Mouse (Mus musculus) thymus, adult 2 months (tissue): ENCODE results near the gene Mosmo. TPM values are rescaled to one million over a fixed set of nuclear protein-coding genes. Genes with fewer than 3 reads are reported as not detected.

Experiments
- DNase-seq: peaks from one replicate; pipeline ENCODE4 v3.0.0; 2021
- H3K27ac ChIP-seq: fragments of 200-500 bp; 2 replicates; pipeline ENCODE4 v1.5.1; 2012; ENCODE audit warnings: low read length, control low read depth; ENCODE audit not compliant: control insufficient read depth, insufficient read depth
- H3K27me3 ChIP-seq: fragments of 200-500 bp; 2 replicates; pipeline ENCODE4 v1.6.1; 2012; ENCODE audit warnings: mild to moderate bottlenecking, low read length, moderate library complexity, mixed read lengths; ENCODE audit not compliant: control insufficient read depth, insufficient read depth
- H3K36me3 ChIP-seq: fragments of 200-500 bp; 2 replicates; pipeline ENCODE4 v1.6.1; 2012; ENCODE audit warnings: mild to moderate bottlenecking, low read length, moderate library complexity; ENCODE audit not compliant: control insufficient read depth, insufficient read depth
- H3K4me1 ChIP-seq: fragments of 200-500 bp; replicated peaks from 2 replicates; pipeline ENCODE4 v1.6.1; 2012; ENCODE audit warnings: low read length; ENCODE audit not compliant: control insufficient read depth, insufficient read depth
- H3K4me3 ChIP-seq: fragments of 200-500 bp; 2 replicates; pipeline ENCODE4 v1.5.1; 2012; ENCODE audit warnings: mild to moderate bottlenecking, low read length, control low read depth, moderate library complexity; ENCODE audit not compliant: control insufficient read depth, insufficient read depth
- CTCF ChIP-seq: fragments of 200-500 bp; IDR thresholded peaks from 2 replicates; pipeline ENCODE4 v1.5.1; 2012; ENCODE audit warnings: mild to moderate bottlenecking, control low read depth, low read length, moderate library complexity, borderline replicate concordance; ENCODE audit not compliant: control insufficient read depth, poor library complexity, insufficient read depth; ENCODE audit errors: extremely low read depth
- POLR2A ChIP-seq: fragments of 200-500 bp; IDR thresholded peaks from 2 replicates; pipeline ENCODE4 v1.6.1; 2012; ENCODE audit warnings: mild to moderate bottlenecking, low read length, control low read depth, moderate library complexity; ENCODE audit not compliant: control insufficient read depth, poor library complexity, insufficient read depth; ENCODE audit errors: extremely low read depth
- WGBS: fragments of 180-500 bp; shearing (Covaris S2); methylation state at CpG from one replicate; pipeline ENCODE4 v1.1.7; 2018; 5-methylcytosine and 5-hydroxymethylcytosine counted together
- polyA plus RNA-seq: library from polyadenylated mRNA; depleted of rRNA; stranded (reverse); fragments of >200 nt; gene quantifications from 2 replicates; pipeline ENCODE4 v1.2.3, GENCODE M21; 2012; rRNA removed

The Mosmo gene
- polyA plus RNA-seq, 1 experiment = 29.8 TPM

GRCm38 (mm10) chr7:120751906-120752305 is 74.5 kb downstream of the Mosmo start:
- 88% methylated on average over 7 of the region's 7 CpGs for WGBS
- TF ChIP-seq POLR2A (no peak), CTCF (no peak)

GRCm38 (mm10) chr7:120754671-120755070 is 77.3 kb downstream of the Mosmo start:
- H3K36me3 ChIP-seq = no peaks in the 10 kb centered on the region
- WGBS = under 1% methylated on average over 5 of the region's 5 CpGs
- DNase-seq = peak; percentile 72
- H3K4me1 ChIP-seq = no peaks in the 10 kb centered on the region
- no peak overlapping the region for H3K27ac ChIP-seq
- H3K27me3 ChIP-seq = no peaks in the 10 kb centered on the region
- peak; percentile 79; the same call in 1 of the 2 replicates for TF ChIP-seq CTCF
- no peak for TF ChIP-seq POLR2A
- no peak overlapping the region for H3K4me3 ChIP-seq

More at GRCm38 (mm10) chr7:120751906-120752305, 74.5 kb downstream of the Mosmo start:
- Histone ChIP-seq H3K27ac (no peak overlapping the region; the same call in 1 of the 2 replicates), H3K4me3 (no peak overlapping the region), H3K4me1 (no peaks in the 10 kb centered on the region), H3K27me3 (no peaks in the 10 kb centered on the region), H3K36me3 (no peaks in the 10 kb centered on the region)
- no peak for DNase-seq

GRCm38 (mm10) chr7:120767369-120767768 is 90.0 kb downstream of the Mosmo start:
- H3K4me1 ChIP-seq = no peaks in the 10 kb centered on the region
- DNase-seq = no peak
- TF ChIP-seq POLR2A (no peak), CTCF (no peak)
- H3K36me3 ChIP-seq = no peaks in the 10 kb centered on the region
- H3K4me3 ChIP-seq = no peak overlapping the region
- no peak overlapping the region for H3K27ac ChIP-seq
- H3K27me3 ChIP-seq = no peaks in the 10 kb centered on the region
- 15% methylated on average over 1 of the region's 1 CpGs for WGBS

GRCm38 (mm10) chr7:120771389-120771788 is 94.0 kb downstream of the Mosmo start:
- 67% methylated on average over 1 of the region's 1 CpGs for WGBS
- Histone ChIP-seq H3K4me3 (no peak overlapping the region), H3K27ac (no peak overlapping the region), H3K4me1 (no peaks in the 10 kb centered on the region), H3K36me3 (no peaks in the 10 kb centered on the region), H3K27me3 (no peaks in the 10 kb centered on the region)
- no peak for DNase-seq
- TF ChIP-seq POLR2A (no peak), CTCF (no peak)

GRCm38 (mm10) chr7:120778012-120778411 is 100.6 kb downstream of the Mosmo start:
- DNase-seq = no peak
- Histone ChIP-seq H3K4me3 (no peak overlapping the region), H3K27me3 (no peaks in the 10 kb centered on the region), H3K36me3 (no peaks in the 10 kb centered on the region), H3K27ac (no peak overlapping the region), H3K4me1 (no peaks in the 10 kb centered on the region; the same call in 1 of the 2 replicates)
- WGBS = 72% methylated on average over 2 of the region's 2 CpGs
- TF ChIP-seq CTCF = no peak
- no peak for TF ChIP-seq POLR2A

Other genes starting within 250 kb of the Mosmo start
- gene Uqcrc2, start 42.4 kb upstream of the Mosmo start, polyA plus RNA-seq = 70.4 and 89.4 TPM in 2 replicates
- 0.05 TPM in 1 of 2 replicates, not detected in the other for gene Pdzd9, start 7.3 kb upstream of the Mosmo start, polyA plus RNA-seq
- 0.70 and 0.88 TPM in 2 replicates for gene Vwa3a, start 61.7 kb downstream of the Mosmo start, polyA plus RNA-seq
- gene Gm5737, start 134.7 kb downstream of the Mosmo start, polyA plus RNA-seq = 0.08 TPM in 1 of 2 replicates, not detected in the other
- gene Eef2k, start 165.2 kb downstream of the Mosmo start, polyA plus RNA-seq = 26.2 and 29.5 TPM in 2 replicates
- gene Polr3e, start 240.1 kb downstream of the Mosmo start, polyA plus RNA-seq = 18.6 and 22.0 TPM in 2 replicates